Mouse (Mus musculus) MEL-GATA-1-ER (cell line): ENCODE results near the gene Gm2000.
"Not testable (repeated sequence)": the region's sequence is repeated elsewhere in the genome, so short reads cannot be mapped to it uniquely, and the experiment has no call there.

Experiments used
- DNase-seq: peaks from one replicate; pipeline ENCODE4 v3.0.0-alpha.2; 2012; ENCODE audit warnings: low read depth; ENCODE audit errors: extremely low read depth

Gm2000 gene

GRCm38 (mm10) chr1:156365740-156366139 is at the start of gene Gm2000:
Gene Gm2000 (plus strand): TSS chr1:156366040.
- no peak for DNase-seq

- DNase-seq = no peak
Observed at GRCm38 (mm10) chr1:156323126-156323525, 42.7 kb upstream of the Gm2000 start.

- no peak for DNase-seq
Observed at GRCm38 (mm10) chr1:156340847-156341246, 25.0 kb upstream of the Gm2000 start.

GRCm38 (mm10) chr1:156344433-156344832 is 21.4 kb upstream of the Gm2000 start:
- no peak for DNase-seq

- no peak for DNase-seq
Observed at GRCm38 (mm10) chr1:156345633-156346032, 20.2 kb upstream of the Gm2000 start.

GRCm38 (mm10) chr1:156349031-156349430 is 16.8 kb upstream of the Gm2000 start:
- no peak for DNase-seq

- no peak for DNase-seq
Observed at GRCm38 (mm10) chr1:156350441-156350840, 15.4 kb upstream of the Gm2000 start.

- no peak for DNase-seq
Observed at GRCm38 (mm10) chr1:156352466-156352865, 13.4 kb upstream of the Gm2000 start.

GRCm38 (mm10) chr1:156381217-156381616 is 15.4 kb downstream of the Gm2000 start:
- DNase-seq = no peak

GRCm38 (mm10) chr1:156386232-156386631 is 20.4 kb downstream of the Gm2000 start:
- no peak for DNase-seq

- peak; percentile 87 for DNase-seq
Observed at GRCm38 (mm10) chr1:156386880-156387279, 21.0 kb downstream of the Gm2000 start.

- peak; percentile 38 for DNase-seq
Observed at GRCm38 (mm10) chr1:156393148-156393547, 27.3 kb downstream of the Gm2000 start.

GRCm38 (mm10) chr1:156400159-156400558 is 34.3 kb downstream of the Gm2000 start:
- not testable (repeated sequence) for DNase-seq

- no peak for DNase-seq
Observed at GRCm38 (mm10) chr1:156402491-156402890, 36.7 kb downstream of the Gm2000 start.

- no peak for DNase-seq
Observed at GRCm38 (mm10) chr1:156403251-156403650, 37.4 kb downstream of the Gm2000 start.

GRCm38 (mm10) chr1:156408004-156408403 is 42.2 kb downstream of the Gm2000 start:
- DNase-seq = peak; percentile 47

- no peak for DNase-seq
Observed at GRCm38 (mm10) chr1:156408521-156408920, 42.7 kb downstream of the Gm2000 start.
